Comparison of ENCODE assay signal across 7 mouse cellular contexts in the genomic region with DNA sequence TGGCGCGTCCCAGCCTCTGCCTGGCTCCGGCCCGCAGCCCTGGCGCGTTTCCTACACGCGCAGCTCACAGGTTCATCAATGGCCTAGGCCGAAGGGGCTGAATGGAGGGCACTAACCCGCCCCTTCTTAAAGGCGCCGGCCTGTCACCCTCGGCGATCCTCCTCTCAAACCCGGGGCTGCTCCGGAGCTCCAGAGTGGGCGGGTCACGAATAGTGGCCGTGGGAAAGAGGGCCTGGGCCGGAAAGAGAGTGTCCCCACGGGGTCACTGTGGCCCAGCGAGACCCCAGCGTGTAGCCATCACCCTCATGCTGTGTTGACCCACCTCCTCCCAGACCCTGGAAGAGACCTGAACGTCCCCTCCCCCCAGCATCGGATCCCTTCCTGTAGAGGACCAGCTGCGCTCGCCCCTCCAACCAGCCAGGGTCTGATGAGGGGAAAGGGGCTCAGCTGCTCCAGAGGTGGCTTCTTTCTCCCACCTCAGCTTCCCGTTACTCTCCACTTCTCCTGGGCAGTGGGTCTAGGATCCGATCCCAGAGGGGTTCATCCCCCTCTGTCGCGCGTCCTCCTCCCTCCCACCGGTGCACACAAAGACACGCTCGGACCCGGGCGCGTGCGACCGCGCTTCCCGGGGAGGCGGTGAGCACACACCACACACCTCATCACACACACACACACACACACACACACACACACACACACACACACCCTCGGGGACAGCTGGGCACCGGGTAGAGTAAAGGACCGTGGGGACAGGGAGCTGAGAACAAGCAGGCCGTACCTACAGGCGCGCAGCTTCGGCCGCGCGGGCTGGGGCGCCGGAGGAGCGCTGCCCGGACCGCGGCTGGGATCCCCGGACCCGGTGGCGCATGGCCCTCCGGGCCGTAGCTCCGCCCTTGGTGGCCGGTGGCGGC. TPM values are rescaled to one million over a fixed set of nuclear protein-coding genes. Genes with fewer than 3 reads are reported as not detected.
DNase-seq lines count a peak whose midpoint lies in the region; ATAC-seq and TF ChIP-seq lines count a peak whose summit lies in the region.

No protein-coding gene starts in this region.

- H3K36me3 ChIP-seq in forebrain, embryonic 11.5 days (ENCODE audit: control insufficient read depth, insufficient read depth, low read length) = no peaks in the 10 kb centered on the region
- H3K36me3 ChIP-seq in intestine, embryonic 14.5 days (ENCODE audit: control insufficient read depth, insufficient read depth, low read length) = no peaks in the 10 kb centered on the region
- no peaks in the 10 kb centered on the region for H3K36me3 ChIP-seq in lung, embryonic 16.5 days (ENCODE audit: control insufficient read depth, insufficient read depth, low read length)
- no peaks in the 10 kb centered on the region for H3K36me3 ChIP-seq in stomach, embryonic 16.5 days (ENCODE audit: control insufficient read depth, insufficient read depth, low read length)

- H3K9me3 ChIP-seq in forebrain, embryonic 11.5 days (ENCODE audit: control insufficient read depth, low read length) = no peaks in the 10 kb centered on the region
- no peaks in the 10 kb centered on the region for H3K9me3 ChIP-seq in intestine, embryonic 14.5 days (ENCODE audit: control insufficient read depth, low read length)
- H3K9me3 ChIP-seq in lung, embryonic 16.5 days (ENCODE audit: control insufficient read depth, low read length) = no peaks in the 10 kb centered on the region
- H3K9me3 ChIP-seq in stomach, embryonic 16.5 days (replicated peaks; ENCODE audit: control insufficient read depth, low read length) = no peaks in the 10 kb centered on the region

- peak; percentile 32 for DNase-seq in ovary, postnatal 36 days (ENCODE audit: low spot score)
- no peak for DNase-seq in ovary, adult 18-20 months (ENCODE audit: low spot score)
- DNase-seq in forebrain, embryonic 11.5 days (ENCODE audit: low spot score) = peak; percentile 76
- DNase-seq in intestine, embryonic 14.5 days (ENCODE audit: low spot score) = peak; percentile 75

- under 1% methylated on average over 66 of the region's 67 CpGs for WGBS in forebrain, embryonic 11.5 days
- WGBS in intestine, embryonic 14.5 days = under 1% methylated on average over 66 of the region's 67 CpGs
- under 1% methylated on average over 54 of the region's 67 CpGs for WGBS in lung, embryonic 16.5 days
- under 1% methylated on average over 67 of the region's 67 CpGs for WGBS in stomach, embryonic 16.5 days

- no peaks in the 10 kb centered on the region for H3K27me3 ChIP-seq in forebrain, embryonic 11.5 days (ENCODE audit: control insufficient read depth, insufficient read depth, low read length)
- no peaks in the 10 kb centered on the region for H3K27me3 ChIP-seq in intestine, embryonic 14.5 days (replicated peaks; ENCODE audit: control insufficient read depth, insufficient read depth, low read length)
- H3K27me3 ChIP-seq in lung, embryonic 16.5 days (ENCODE audit: control insufficient read depth, insufficient read depth, low read depth, low read length) = no peaks in the 10 kb centered on the region
- no peaks in the 10 kb centered on the region; the same call in 1 of the 2 replicates for H3K27me3 ChIP-seq in stomach, embryonic 16.5 days (ENCODE audit: control insufficient read depth, insufficient read depth, low read length)

- no peak for TF ChIP-seq POLR2A in bone marrow macrophage, adult 2 months (IDR thresholded peaks at IDR 0.05; ENCODE audit: borderline replicate concordance, low read depth, low read length)

- H3K4me1 ChIP-seq in bone marrow macrophage, adult 2 months (ENCODE audit: control insufficient read depth, insufficient read depth, low read length) = peaks cover 36% of the 10 kb centered on the region
- 0 out of 2 replicates have a peak, but pooled peaks cover 8% of the 10 kb centered on the region for H3K4me1 ChIP-seq in forebrain, embryonic 11.5 days (replicated peaks; ENCODE audit: control insufficient read depth, insufficient read depth, low read length)
- peaks cover 8% of the 10 kb centered on the region; the same call in 1 of the 2 replicates for H3K4me1 ChIP-seq in intestine, embryonic 14.5 days (replicated peaks; ENCODE audit: control insufficient read depth, insufficient read depth, low read length)
- peaks cover 14% of the 10 kb centered on the region for H3K4me1 ChIP-seq in lung, embryonic 16.5 days (replicated peaks; ENCODE audit: control insufficient read depth, insufficient read depth, low read length)
- peaks cover 4% of the 10 kb centered on the region; the same call in 1 of the 2 replicates for H3K4me1 ChIP-seq in stomach, embryonic 16.5 days (ENCODE audit: control insufficient read depth, insufficient read depth, low read length)

- peak overlapping the region; percentile 77 for H3K9ac ChIP-seq in forebrain, embryonic 11.5 days (ENCODE audit: low read length)
- H3K9ac ChIP-seq in intestine, embryonic 14.5 days (ENCODE audit: low read length) = peak overlapping the region; percentile 50
- peak overlapping the region; percentile 81 for H3K9ac ChIP-seq in lung, embryonic 16.5 days (ENCODE audit: low read length)
- peak overlapping the region; percentile 76 for H3K9ac ChIP-seq in stomach, embryonic 16.5 days (ENCODE audit: low read length)

- H3K4me3 ChIP-seq in bone marrow macrophage, adult 2 months (ENCODE audit: insufficient read depth, low read length) = peak overlapping the region; percentile 91
- H3K4me3 ChIP-seq in forebrain, embryonic 11.5 days (ENCODE audit: low read depth, low read length) = peak overlapping the region; percentile 72
- H3K4me3 ChIP-seq in intestine, embryonic 14.5 days (ENCODE audit: low read depth, low read length) = peak overlapping the region; percentile 64
- H3K4me3 ChIP-seq in lung, embryonic 16.5 days (ENCODE audit: low read length) = peak overlapping the region; percentile 75
- peak overlapping the region; percentile 72 for H3K4me3 ChIP-seq in stomach, embryonic 16.5 days (replicated peaks; ENCODE audit: low read length)

- no peak for TF ChIP-seq CTCF in bone marrow macrophage, adult 2 months (IDR thresholded peaks at IDR 0.05; ENCODE audit: low read depth, low read length)

- peak overlapping the region; percentile 26; the same call in 1 of the 2 replicates for H3K27ac ChIP-seq in bone marrow macrophage, adult 2 months (ENCODE audit: insufficient read depth, low read depth, low read length)
- peak overlapping the region; percentile 53; the same call in 1 of the 2 replicates for H3K27ac ChIP-seq in forebrain, embryonic 11.5 days (ENCODE audit: low read depth, low read length)
- no peak overlapping the region for H3K27ac ChIP-seq in intestine, embryonic 14.5 days (ENCODE audit: low read depth)
- H3K27ac ChIP-seq in lung, embryonic 16.5 days (ENCODE audit: low read length) = peak overlapping the region; percentile 56; the same call in 1 of the 2 replicates
- no peak overlapping the region for H3K27ac ChIP-seq in stomach, embryonic 16.5 days (ENCODE audit: low read length)

- H3K4me2 ChIP-seq in forebrain, embryonic 11.5 days (ENCODE audit: low read depth, low read length, severe bottlenecking) = peak overlapping the region; percentile 88
- peak overlapping the region; percentile 74 for H3K4me2 ChIP-seq in intestine, embryonic 14.5 days (ENCODE audit: low read length)
- H3K4me2 ChIP-seq in lung, embryonic 16.5 days (ENCODE audit: low read depth, low read length) = peak overlapping the region; percentile 93
- H3K4me2 ChIP-seq in stomach, embryonic 16.5 days (ENCODE audit: low read depth, low read length) = peak overlapping the region; percentile 96

- peak; percentile 58 for ATAC-seq in forebrain, embryonic 11.5 days (replicated peaks; ENCODE audit: low FRiP score)
- ATAC-seq in intestine, embryonic 14.5 days (replicated peaks; ENCODE audit: low FRiP score, low TSS enrichment, low read depth) = peak; percentile 1; the same call in 1 of the 2 replicates
- peak; percentile 0; the same call in 1 of the 2 replicates for ATAC-seq in lung, embryonic 16.5 days (ENCODE audit: low read depth)
- no peak for ATAC-seq in stomach, embryonic 16.5 days (ENCODE audit: insufficient read depth, low FRiP score)

RNA-seq across cellular contexts. Expression of a gene that starts 2.2 kb away (rescaled TPM):
- polyA plus RNA-seq in bone marrow macrophage, adult 2 months (2012; ENCODE audit: insufficient read depth, insufficient read length, missing spikeins) = 13.5 and 14.2 TPM in 2 replicates
- polyA plus RNA-seq in forebrain, embryonic 11.5 days (2014; fragmentation: Nextera tagmentation; extraction: Ambion mirVana) = 17.1 TPM in 2 replicates
- 3.1 and 4.2 TPM in 2 replicates for polyA plus RNA-seq in intestine, embryonic 14.5 days (2014; fragmentation: Nextera tagmentation; extraction: Ambion mirVana)
- polyA plus RNA-seq in lung, embryonic 16.5 days (2015; fragmentation: Nextera tagmentation; extraction: Ambion mirVana) = 3.8 and 4.9 TPM in 2 replicates
- 1.7 and 2.3 TPM in 2 replicates for polyA plus RNA-seq in stomach, embryonic 16.5 days (2015; fragmentation: Nextera tagmentation; extraction: Ambion mirVana)

RNA-seq across cellular contexts. Expression of a gene that starts 45.3 kb away (rescaled TPM):
- 22.7 and 39.2 TPM in 2 replicates for polyA plus RNA-seq in bone marrow macrophage, adult 2 months (2012; ENCODE audit: insufficient read depth, insufficient read length, missing spikeins)
- polyA plus RNA-seq in forebrain, embryonic 11.5 days (2014; fragmentation: Nextera tagmentation; extraction: Ambion mirVana) = 66.8 and 81.3 TPM in 2 replicates
- polyA plus RNA-seq in intestine, embryonic 14.5 days (2014; fragmentation: Nextera tagmentation; extraction: Ambion mirVana) = 42.0 and 53.1 TPM in 2 replicates
- 45.7 and 52.9 TPM in 2 replicates for polyA plus RNA-seq in lung, embryonic 16.5 days (2015; fragmentation: Nextera tagmentation; extraction: Ambion mirVana)
- 44.5 and 45.3 TPM in 2 replicates for polyA plus RNA-seq in stomach, embryonic 16.5 days (2015; fragmentation: Nextera tagmentation; extraction: Ambion mirVana)

Comparison
In these comparisons a context has a peak if more than half of its experiments do, and no peak if none do; other contexts are left out.
1. H3K27ac ChIP-seq: peak in bone marrow macrophage, adult 2 months (single experiment), forebrain, embryonic 11.5 days (single experiment) and lung, embryonic 16.5 days (single experiment); none in intestine, embryonic 14.5 days (single experiment) and stomach, embryonic 16.5 days (single experiment).
2. Peak in every context shown above with its lines, with median percentiles within 50 percentile points of each other: H3K4me3 ChIP-seq, H3K4me2 ChIP-seq and H3K9ac ChIP-seq.